Mouse (Mus musculus): ENCODE measurements around the gene Nf2.

- TF ChIP-seq POLR2A (IDR thresholded peaks at IDR 0.05; ENCODE audit: insufficient read depth, low read length) (no peak), CTCF (IDR thresholded peaks at IDR 0.05; ENCODE audit: low read depth, low read length) (peak; percentile 67), EP300 (IDR thresholded peaks at IDR 0.05; ENCODE audit: insufficient read depth, low read depth, low read length) (peak; percentile 42; the same call in 1 of the 2 replicates)
Measured at GRCm38 (mm10) chr11:4882892-4883627, 33.7 kb upstream of the Nf2 start.
